Mouse (Mus musculus): ENCODE results near the gene Glrx5.

Glrx5 gene

GRCm38 (mm10) chr12:105031081-105032058 lies 1.1 kb upstream of the Glrx5 start:
- DNase-seq (ENCODE audit: low spot score), result no peak

GRCm38 (mm10) chr12:105032832-105033775 lies 616 bp downstream of the Glrx5 start:
- DNase-seq (ENCODE audit: low spot score), result no peak

GRCm38 (mm10) chr12:105034130-105034769 lies 1.8 kb downstream of the Glrx5 start:
- no peak for DNase-seq (ENCODE audit: low spot score)

GRCm38 (mm10) chr12:105038211-105038610 lies 5.7 kb downstream of the Glrx5 start:
- no peak for DNase-seq (ENCODE audit: low spot score)

GRCm38 (mm10) chr12:105038918-105039317 lies 6.4 kb downstream of the Glrx5 start:
- no peak for DNase-seq (ENCODE audit: low spot score)

- no peak for DNase-seq (ENCODE audit: low spot score)
These were observed 7.2 kb downstream of the Glrx5 start for GRCm38 (mm10) chr12:105039578-105040289.

- no peak for DNase-seq (ENCODE audit: low spot score)
These were observed 8.5 kb downstream of the Glrx5 start for GRCm38 (mm10) chr12:105040950-105041349.

- DNase-seq (ENCODE audit: low spot score), result no peak
These were observed 10.6 kb downstream of the Glrx5 start for GRCm38 (mm10) chr12:105043081-105043480.

GRCm38 (mm10) chr12:105044775-105045174 lies 12.3 kb downstream of the Glrx5 start:
- no peak for DNase-seq (ENCODE audit: low spot score)

- DNase-seq (ENCODE audit: low spot score), result no peak
These were observed 15.9 kb downstream of the Glrx5 start for GRCm38 (mm10) chr12:105048301-105048863.

- no peak for DNase-seq (ENCODE audit: low spot score)
These were observed 17.3 kb downstream of the Glrx5 start for GRCm38 (mm10) chr12:105049813-105050212.

GRCm38 (mm10) chr12:105050898-105051297 lies 18.4 kb downstream of the Glrx5 start:
- DNase-seq (ENCODE audit: low spot score), result peak; percentile 53

- no peak for DNase-seq (ENCODE audit: low spot score)
These were observed 21.6 kb downstream of the Glrx5 start for GRCm38 (mm10) chr12:105054041-105054440.

- DNase-seq (ENCODE audit: low spot score), result no peak
These were observed 22.8 kb downstream of the Glrx5 start for GRCm38 (mm10) chr12:105055308-105055707.

GRCm38 (mm10) chr12:105060006-105060405 lies 27.5 kb downstream of the Glrx5 start:
- no peak for DNase-seq (ENCODE audit: low spot score)

- no peak for DNase-seq (ENCODE audit: low spot score)
These were observed 31.0 kb downstream of the Glrx5 start for GRCm38 (mm10) chr12:105063201-105064134.

- no peak for DNase-seq (ENCODE audit: low spot score)
These were observed 31.7 kb downstream of the Glrx5 start for GRCm38 (mm10) chr12:105064168-105064567.

- DNase-seq (ENCODE audit: low spot score), result no peak
These were observed 32.6 kb downstream of the Glrx5 start for GRCm38 (mm10) chr12:105065119-105065518.

- DNase-seq (ENCODE audit: low spot score), result no peak
These were observed 34.0 kb downstream of the Glrx5 start for GRCm38 (mm10) chr12:105066523-105066922.

- DNase-seq (ENCODE audit: low spot score), result no peak
These were observed 36.4 kb downstream of the Glrx5 start for GRCm38 (mm10) chr12:105068911-105069310.

Data from ovary, postnatal 14 days (tissue).